Mouse (Mus musculus) B cell, adult 67 days (primary cell): ENCODE results near the gene 9830107B12Rik. TPM values are rescaled to one million over a fixed set of nuclear protein-coding genes. Genes with fewer than 3 reads are reported as not detected.

ENCODE experiments used
- total RNA-seq, 2 experiments: library from RNA; stranded (reverse); gene quantifications; 4 replicates each; pipeline ENCODE4 v1.2.4; 2023

The 9830107B12Rik gene
- not detected for total RNA-seq

GRCm38 (mm10) chr17:48146120-48146519, at the start of gene 9830107B12Rik:
TSS of gene 9830107B12Rik (minus strand) at chr17:48146268.

GRCm38 (mm10) chr17:48167103-48167502, 21.0 kb upstream of the 9830107B12Rik start, which contains the start of gene A530064D06Rik:
TSS of gene A530064D06Rik (minus strand) at chr17:48167275.

GRCm38 (mm10) chr17:48089019-48089418, 57.0 kb downstream of the 9830107B12Rik start, which contains the start of gene 1700067P10Rik:
TSS of gene 1700067P10Rik (plus strand) at chr17:48089319.

Other genes with a start within 250 kb of the 9830107B12Rik start
- 100 to 1,000 TPM in 1 of 2 experiments, 10 to 100 TPM in 1; 94.3 to 103 TPM for gene Foxp4, start 221.6 kb downstream of the 9830107B12Rik start, total RNA-seq
- gene 1700122O11Rik, start 108.0 kb downstream of the 9830107B12Rik start, total RNA-seq: not detected
- not detected for gene 1700067P10Rik, start 56.9 kb downstream of the 9830107B12Rik start, total RNA-seq
- gene A530064D06Rik, start 21.0 kb upstream of the 9830107B12Rik start, total RNA-seq: under 1 TPM in 1 of 2 experiments, not detected in 1; 0.61 TPM
- gene Trem1, start 86.5 kb upstream of the 9830107B12Rik start, total RNA-seq: 1 to 10 TPM; 1.6 to 3.7 TPM
- not detected for gene Trem3, start 101.5 kb upstream of the 9830107B12Rik start, total RNA-seq
- gene Treml4, start 118.0 kb upstream of the 9830107B12Rik start, total RNA-seq: 1 to 10 TPM; 2.0 to 2.4 TPM
- gene Treml2, start 153.2 kb upstream of the 9830107B12Rik start, total RNA-seq: 100 to 1,000 TPM; 174 to 186 TPM
- gene B430306N03Rik, start 169.9 kb upstream of the 9830107B12Rik start, total RNA-seq: 10 to 100 TPM; 11.2 to 11.3 TPM
- gene Trem2, start 200.1 kb upstream of the 9830107B12Rik start, total RNA-seq: not detected
- gene Treml1, start 213.6 kb upstream of the 9830107B12Rik start, total RNA-seq: not detected